Mouse (Mus musculus) Muller cell, postnatal 12 days (primary cell): ENCODE measurements around the gene Tnpo1.
A peak's percentile ranks its signal among the peaks of the same experiment; 100 is the strongest.

Experiments
- DNase-seq: peaks from one replicate; pipeline ENCODE4 v3.0.0-alpha.2; 2015; ENCODE audit errors: inconsistent ontology term

Gene Tnpo1

GRCm38 (mm10) chr13:98925486-98926212, 535 bp downstream of the Tnpo1 start:
- DNase-seq: peak; percentile 73

- no peak for DNase-seq
These were observed 1.2 kb downstream of the Tnpo1 start for GRCm38 (mm10) chr13:98924897-98925485.

DNA sequence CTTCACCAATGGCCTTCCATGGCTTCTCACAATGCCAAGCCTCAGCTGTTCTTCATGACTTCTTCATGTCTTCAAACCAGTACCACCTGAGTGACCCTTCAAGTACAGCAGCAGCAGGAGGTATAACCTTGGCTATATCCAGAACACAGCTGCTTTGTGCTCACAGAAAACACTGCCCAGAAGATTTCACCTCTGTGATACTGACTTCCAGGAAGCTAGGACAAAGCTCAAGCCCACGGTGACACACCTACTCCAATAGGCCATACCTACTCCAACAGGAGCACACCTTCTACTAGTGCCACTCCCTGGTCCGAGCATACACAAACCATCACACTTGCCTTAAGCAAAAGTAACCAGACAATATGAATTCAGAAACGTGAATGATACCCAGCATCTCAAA, 3.4 kb downstream of the Tnpo1 start:
- DNase-seq: no peak

GRCm38 (mm10) chr13:98921276-98921675, 4.9 kb downstream of the Tnpo1 start:
- DNase-seq: no peak

DNA sequence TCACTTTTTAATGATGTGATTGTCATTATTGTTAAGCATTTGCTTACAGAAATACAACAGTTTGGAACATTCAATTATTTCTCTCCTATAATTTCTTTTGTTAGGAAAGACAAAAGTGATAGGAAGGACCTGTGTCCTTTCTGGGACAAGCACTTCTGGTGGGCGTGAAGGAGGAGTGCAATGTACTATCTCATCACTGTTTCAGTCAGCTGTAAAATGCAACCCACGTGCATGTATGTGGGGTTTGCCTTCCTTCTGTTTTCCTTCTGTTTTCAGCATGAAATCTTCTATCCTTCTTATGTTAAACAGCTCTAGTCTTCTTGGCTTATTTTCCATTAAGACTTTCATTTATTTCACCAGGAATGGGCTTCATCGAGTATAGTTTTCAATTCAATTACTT, 5.9 kb downstream of the Tnpo1 start:
- DNase-seq: no peak

DNA sequence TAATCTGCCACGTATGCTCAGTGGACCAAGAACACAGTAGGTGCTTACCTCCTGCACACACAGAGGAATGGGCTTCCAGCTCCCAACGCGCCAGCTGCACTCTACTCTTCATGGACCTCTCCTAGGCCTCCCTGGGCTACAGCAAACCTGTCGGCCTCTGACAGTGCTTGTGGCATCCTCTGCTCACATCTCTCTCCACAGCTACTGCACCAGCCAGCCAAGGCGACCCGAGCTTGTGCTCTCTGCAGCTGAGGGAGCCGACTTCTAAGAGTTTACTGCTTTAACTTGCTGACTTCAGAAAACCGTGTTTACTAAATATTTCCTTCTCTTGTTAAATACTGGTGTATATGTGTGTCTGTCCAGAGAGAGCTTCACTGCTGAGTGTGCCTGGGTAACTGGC, 6.5 kb downstream of the Tnpo1 start:
- no peak for DNase-seq

DNA sequence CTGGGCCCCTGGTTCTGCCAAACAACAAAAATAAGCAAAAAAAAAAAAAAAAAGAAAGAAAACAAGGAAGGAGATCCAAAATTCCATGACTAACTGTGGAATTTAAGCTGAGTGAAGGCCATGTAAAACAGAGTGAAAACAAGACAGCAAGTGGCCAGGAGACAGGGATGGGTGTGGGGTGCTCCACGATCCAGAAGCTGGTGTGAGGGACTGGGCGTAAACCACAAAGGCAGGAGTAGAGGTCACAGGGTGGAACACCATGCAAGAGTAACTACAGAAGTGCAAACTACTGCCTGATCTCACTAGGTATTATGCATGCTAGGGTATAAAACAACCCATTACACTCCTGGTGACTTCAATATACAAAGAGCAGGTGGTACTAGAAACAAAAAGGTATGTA, 8.3 kb downstream of the Tnpo1 start:
- DNase-seq: no peak

DNA sequence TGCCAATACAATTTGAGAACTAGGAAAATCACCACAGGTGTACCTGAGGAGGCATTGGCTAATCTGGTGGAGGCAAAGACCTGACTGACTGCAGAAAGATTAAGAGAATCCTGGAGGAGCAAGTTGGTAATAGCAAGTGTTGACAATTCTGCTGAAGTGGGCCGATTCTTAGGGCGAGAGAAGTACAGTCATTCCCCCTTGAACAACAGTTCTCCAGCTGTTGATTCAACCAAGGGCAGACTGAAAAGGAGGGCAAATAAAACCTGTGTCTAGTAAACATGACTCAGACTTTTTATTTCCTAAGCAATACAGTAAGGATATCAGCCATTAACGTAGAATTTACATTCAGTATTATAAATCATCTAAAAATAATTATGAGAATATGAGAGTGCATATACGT, 10.6 kb downstream of the Tnpo1 start:
- DNase-seq: no peak

GRCm38 (mm10) chr13:98914844-98915212, 11.4 kb downstream of the Tnpo1 start:
- DNase-seq: no peak

- peak; percentile 84 for DNase-seq
These were observed 12.0 kb downstream of the Tnpo1 start for GRCm38 (mm10) chr13:98914010-98914843.

- DNase-seq: no peak
These were observed 13.0 kb downstream of the Tnpo1 start for GRCm38 (mm10) chr13:98913196-98913595.

DNA sequence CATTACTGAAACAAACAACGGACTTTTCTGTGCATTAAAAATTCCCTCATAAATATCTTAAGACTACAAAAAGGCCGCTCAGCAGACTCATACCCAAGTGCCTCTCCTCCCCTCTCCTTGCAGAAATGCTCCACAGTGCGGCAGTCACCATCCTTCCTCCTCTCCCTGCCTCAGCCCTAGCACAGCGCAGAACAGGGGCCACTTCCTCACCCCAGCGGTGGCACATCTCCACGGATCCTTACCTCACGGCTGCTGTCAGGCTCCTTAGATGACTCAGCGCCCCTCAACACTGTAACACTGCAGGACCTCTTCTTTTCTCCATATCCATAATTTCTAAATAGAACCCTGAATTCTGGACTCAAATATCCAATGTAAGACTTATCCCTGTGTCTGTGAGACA, 13.6 kb downstream of the Tnpo1 start:
- DNase-seq: no peak

DNA sequence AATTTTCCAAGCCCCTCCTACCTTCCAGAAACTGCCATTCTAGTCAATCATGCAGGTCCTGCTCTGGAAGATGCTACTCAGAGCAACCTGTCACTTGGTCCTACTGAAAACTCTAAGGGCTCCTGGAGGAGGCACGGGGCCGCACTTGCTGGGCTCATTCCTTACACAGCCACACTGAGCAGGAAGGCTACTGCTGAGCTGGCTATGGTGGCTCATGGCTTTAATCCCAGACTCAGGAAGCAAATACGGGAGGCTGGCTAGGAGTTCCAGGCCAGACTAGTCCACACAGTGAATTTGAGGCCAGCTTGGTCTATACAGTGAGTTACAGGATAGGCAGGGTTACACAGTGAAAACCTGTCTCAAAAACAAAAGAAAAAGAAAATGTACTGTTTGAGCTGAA, 15.4 kb downstream of the Tnpo1 start:
- no peak for DNase-seq

DNA sequence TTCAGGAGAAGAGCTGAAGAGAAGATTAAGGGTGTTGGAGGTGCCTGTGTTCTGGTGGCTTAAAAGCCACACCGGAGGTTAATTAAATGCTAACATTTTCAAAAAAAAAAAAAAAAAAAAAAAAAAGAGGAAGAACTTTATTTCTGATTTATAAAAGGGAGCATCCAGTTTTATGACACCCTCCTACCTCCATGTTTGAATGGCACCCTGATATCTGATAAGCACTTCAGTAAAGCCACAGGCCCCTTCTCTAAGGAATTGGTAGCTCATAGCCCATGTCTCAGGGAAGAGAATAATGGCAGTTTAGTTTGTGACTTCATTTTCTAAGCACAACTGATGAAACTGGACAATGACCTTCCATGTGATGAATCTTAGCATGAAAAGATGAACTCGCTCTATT, 21.6 kb downstream of the Tnpo1 start:
- no peak for DNase-seq

GRCm38 (mm10) chr13:98902366-98903025, 23.7 kb downstream of the Tnpo1 start:
- DNase-seq: no peak

DNA sequence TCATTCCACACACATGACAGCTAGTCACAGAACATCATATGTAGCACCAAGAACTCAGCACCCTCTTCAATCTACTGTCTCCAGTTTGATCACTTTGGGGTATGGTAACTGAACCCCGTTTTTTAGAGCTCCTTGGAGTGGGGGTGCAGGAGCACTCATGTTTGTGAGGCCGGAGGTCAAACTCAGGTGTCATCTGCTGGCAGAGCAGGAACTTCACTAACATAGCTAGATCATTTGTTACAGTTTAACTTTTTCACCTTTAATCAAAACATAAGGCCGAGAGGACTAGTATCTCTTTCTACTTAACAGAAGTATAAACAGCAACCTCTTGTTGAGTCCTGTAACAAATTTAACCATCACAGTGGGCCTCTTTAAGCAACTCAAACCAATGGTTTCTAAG, 26.6 kb downstream of the Tnpo1 start:
- DNase-seq: no peak

DNA sequence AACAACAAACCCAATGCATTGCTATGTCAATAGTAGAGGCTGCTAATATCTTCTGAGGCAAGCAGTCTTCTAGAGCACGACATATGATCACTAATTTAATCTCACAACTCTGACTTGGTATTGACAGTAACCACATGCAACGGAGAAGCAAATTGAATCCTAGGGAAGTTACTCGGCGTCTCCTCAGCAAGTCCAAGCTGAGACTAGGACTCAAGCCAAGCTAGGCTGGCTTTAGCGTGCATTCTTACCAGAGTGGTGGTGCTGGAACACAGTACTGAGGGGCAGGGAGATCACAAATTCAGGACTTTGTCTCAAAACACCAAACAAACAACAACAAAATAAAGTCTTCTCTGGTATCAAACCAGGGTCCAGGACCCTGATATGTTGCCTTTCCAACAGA, 28.6 kb downstream of the Tnpo1 start:
- no peak for DNase-seq

DNA sequence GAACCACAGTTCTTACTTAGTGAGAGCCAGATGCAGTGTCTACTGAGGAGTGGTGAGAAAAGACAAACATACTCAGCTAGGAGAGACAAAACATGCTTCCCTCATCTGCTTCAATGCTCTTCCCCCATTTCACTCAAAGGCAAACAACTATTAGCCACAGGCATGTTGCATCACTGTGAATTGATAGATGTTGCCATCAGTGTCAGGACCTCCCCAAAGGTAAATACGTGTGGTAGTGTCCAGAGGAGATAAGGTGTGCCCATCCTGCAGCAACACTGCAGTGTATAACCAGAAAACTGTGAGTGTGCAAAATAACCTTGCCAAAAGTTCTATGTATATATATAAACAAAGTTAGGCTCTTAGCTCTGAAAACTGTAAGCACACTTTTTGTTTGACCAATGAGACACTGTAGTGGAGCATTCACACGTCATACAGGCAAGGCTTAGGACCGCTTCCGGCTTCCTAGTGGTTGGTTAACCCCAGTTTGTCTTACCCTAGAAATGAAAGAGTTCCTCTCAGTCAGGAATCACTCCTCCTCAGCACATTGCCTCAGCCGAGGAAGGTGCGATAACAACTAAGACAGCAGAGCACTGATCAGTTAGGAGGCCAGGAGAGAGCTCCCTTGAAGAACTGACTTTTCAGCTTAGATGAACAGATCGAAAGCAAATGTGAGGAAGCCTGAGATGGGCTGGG, 29.6 kb downstream of the Tnpo1 start:
- DNase-seq: no peak

GRCm38 (mm10) chr13:98896013-98896412, 30.2 kb downstream of the Tnpo1 start:
- no peak for DNase-seq

GRCm38 (mm10) chr13:98894900-98895299, 31.3 kb downstream of the Tnpo1 start:
- no peak for DNase-seq

DNA sequence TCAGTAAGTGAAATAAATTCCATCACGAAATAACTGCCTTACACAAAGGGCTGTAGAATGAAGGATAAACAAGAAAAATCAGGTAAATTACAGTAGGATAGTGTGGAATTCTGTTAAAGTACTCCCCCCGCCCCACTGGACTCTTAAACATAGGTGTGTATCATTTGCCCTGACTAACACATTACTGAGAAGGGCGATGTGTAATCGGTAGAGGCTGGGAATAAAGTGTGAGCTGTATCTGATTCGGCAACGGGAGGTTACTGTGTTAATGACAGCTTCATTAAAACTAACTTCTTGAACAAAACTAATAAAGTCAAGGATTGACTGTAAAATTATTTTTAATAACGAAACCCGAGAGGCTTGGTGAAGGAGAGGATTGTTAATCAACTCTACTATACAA, 34.7 kb downstream of the Tnpo1 start:
- no peak for DNase-seq

DNA sequence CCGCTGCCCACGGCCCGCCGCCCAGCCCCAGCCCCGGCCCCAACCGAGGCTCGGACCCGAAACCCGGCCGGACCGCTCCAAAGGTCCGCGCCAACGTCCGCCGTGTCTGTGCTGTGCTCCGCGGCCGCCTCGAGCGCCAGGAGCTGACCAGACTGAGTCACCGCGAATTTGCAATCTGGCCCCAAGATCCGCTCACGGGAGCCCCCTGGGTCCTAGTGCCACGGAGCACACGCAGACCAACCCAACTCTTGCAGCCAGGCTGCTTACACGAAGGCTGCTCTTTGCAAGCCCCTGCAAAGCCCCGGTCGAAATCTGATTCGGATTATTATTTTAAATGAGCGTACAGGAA, 35.3 kb downstream of the Tnpo1 start:
- peak; percentile 93 for DNase-seq
